Mouse (Mus musculus) gastrocnemius, postnatal 36 days (tissue): Measurements from ENCODE around the gene Tab2. TPM values are rescaled to one million over a fixed set of nuclear protein-coding genes. Genes with fewer than 3 reads are reported as not detected.
"Not testable (repeated sequence)": the region's sequence is repeated elsewhere in the genome, so short reads cannot be mapped to it uniquely, and the experiment has no call there.

Source experiments
- DNase-seq, 2 experiments: peaks; one replicate each; pipeline ENCODE4 v3.0.0; 2022
- intact Hi-C: fragments of 180-260 bp; cut with DNase I; formaldehyde crosslinking; loops from one replicate; pipeline ENCODE4 v1.15.1; 2025
- total RNA-seq, 2 experiments: library from RNA; stranded (reverse); gene quantifications; 2 replicates each; pipeline ENCODE4 v1.2.3; 2021

The Tab2 gene
- total RNA-seq, 2 experiments from 2014 or later: 72.7 to 80.3 TPM

DNA sequence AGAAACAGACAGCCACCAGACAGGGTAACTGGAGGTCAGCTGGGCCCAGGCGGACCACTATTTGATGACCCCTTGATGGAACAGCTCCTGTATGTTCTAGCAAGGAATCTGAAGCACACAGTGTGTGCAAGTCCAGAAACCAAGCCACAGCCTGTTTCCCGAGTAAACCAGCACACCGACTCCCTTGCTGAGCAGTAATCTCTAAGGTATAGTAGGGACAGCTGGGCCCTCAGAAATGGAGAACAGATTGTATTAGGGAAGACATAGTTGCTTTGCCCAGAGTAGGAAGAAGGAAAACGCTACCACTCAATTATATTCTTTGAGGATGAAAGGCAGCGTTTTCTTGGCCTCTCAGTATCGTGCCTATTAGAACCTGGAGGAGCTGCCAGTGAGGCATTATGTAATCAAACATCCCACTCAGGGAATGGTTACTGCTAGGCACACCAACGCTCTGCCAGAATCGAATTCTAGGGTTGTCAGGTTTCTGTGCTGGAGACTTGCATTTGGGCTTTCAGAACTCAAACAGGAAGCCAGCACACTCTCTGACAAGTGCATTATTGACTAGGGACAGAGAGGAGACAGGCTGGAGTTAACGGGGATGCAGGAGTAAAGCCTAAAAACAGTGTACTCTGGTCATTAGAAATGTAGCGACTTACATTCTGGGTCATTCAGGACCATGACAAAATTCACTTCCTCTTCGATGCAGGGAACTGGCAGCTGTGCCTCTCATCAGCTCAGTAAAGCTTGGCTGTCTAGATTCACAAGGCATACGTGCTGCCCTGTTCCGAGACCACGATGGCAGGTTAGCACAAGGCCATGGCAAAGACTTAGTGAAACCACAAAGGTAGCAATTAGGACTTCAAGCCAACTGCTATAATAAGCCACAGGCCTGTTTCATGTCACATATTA, 55.1 kb downstream of the Tab2 start:
- intact Hi-C loops: no loop called here
- DNase-seq: no peak

DNA sequence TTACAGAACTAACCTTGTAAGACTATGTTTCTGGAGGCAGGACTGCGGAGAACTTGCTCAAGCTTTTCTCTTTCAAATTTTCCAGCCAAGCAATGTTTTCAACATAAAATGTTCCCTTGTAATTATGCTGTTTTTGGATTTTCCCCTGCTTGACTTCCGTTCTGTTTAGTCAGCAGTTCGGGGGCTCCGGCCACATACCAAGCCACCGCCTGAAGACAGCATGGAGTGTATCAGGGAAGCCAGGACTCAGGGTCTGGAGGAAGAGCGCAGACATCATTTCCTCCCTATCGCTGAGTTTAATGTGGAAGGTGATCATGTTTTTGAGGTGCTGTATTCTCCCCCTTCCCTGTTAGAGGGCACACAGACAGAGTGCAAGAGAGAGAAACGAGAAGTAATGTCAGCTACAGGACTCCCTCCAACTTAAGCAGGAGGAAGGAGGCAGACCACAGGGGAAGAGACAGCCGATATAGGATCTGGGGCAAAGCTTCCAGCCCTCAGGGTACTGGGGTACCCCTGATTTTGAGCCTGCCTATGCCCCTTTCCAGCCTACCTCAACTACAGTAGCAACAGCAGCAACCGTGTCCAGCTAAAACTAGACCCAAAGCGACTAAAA, 67.7 kb downstream of the Tab2 start:
- intact Hi-C loops: no loop called here
- no peak for DNase-seq

DNA sequence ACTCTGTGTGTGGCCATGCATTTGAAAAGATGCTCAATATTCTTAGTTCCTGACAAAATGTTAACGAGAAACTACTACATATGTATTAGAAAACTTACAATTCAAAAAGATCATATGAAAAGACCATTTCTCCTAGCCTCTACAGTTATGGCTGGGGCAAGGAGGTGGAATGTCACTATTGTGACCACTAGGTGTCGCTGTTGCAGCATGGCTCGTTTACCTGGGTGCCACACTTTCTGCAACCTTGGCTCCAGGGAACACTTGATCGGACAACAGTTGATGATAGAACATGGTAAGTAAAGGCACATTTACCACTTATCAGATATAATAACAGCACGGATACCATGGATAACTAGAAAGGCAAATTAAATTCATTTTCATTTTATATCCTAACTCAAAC, 72.5 kb downstream of the Tab2 start:
- intact Hi-C loops: loop anchor here (1.0 kb wide), 1 partner anchor 313 kb away; no protein-coding TSS in a partner anchor
- peak; percentile 48 to 60 for DNase-seq

DNA sequence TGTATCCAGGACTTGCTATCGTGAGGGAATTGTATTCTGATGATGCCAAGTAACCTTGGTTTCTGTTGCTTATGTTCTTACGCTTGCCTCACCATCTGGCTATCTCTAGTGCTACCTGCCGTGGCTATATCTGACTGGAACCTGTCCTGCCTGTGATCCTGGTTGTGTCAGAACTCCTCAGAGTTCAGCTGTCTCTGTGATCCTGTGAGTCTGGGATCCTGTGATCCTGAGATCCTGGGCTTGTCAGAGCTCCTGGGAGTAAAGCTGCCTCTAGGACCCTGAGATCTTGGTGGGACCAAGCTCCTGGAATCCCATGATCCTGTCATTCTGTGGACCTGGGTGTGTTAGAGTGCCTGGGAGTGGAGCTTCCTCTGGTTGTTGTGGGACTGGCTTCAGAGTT, 74.1 kb downstream of the Tab2 start:
- DNase-seq: no peak
- intact Hi-C loops: no loop called here

DNA sequence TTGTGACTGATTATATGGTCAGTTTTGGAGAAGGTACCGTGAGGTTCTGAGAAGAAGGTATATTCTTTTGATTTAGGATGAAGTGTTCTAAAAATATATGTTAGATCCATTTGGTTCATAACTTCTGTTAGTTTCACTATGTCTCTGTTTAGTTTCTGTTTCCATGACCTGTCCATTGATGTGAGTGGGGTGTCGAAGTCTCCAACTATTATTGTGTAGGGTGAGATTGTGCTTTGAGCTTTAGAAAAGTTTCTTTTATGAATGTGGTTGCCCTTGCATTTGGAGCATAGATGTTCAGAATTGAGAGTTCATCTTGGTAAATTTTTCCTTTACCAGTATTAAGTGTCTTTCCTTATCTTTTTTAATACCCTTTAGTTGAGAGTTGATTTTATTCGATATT, 75.7 kb downstream of the Tab2 start:
- intact Hi-C loops, DNase-seq: not testable (repeated sequence)

DNA sequence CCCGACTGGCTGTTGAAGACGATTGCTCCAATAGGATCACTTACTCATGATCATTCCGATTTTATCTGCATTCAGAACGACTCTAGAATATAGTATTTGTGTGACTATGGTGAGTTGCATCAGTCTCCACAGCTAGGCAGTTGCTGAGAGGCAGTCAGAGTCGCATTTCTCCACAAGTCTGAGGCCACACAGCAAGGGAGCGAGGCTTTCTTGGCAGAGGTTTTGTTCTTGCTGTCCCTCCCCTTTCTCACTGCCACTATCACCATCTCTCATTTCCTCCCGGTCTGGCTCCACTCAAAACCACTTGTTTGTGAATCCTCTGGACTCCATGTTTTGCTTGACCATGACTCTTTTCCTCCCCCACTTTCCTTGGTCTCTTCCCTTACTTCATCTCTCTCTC, 81.8 kb downstream of the Tab2 start:
- intact Hi-C loops: loop anchor here (5.0 kb wide), 1 partner anchor 62 kb away; no protein-coding TSS in a partner anchor

GRCm38 (mm10) chr10:7871381-7872020, 84.5 kb downstream of the Tab2 start:
- DNase-seq: no peak
- intact Hi-C loops: loop anchor here (5.0 kb wide), 1 partner anchor 59 kb away; no protein-coding TSS in a partner anchor

More for the DNA sequence above, 81.8 kb downstream of the Tab2 start:
- no peak for DNase-seq

DNA sequence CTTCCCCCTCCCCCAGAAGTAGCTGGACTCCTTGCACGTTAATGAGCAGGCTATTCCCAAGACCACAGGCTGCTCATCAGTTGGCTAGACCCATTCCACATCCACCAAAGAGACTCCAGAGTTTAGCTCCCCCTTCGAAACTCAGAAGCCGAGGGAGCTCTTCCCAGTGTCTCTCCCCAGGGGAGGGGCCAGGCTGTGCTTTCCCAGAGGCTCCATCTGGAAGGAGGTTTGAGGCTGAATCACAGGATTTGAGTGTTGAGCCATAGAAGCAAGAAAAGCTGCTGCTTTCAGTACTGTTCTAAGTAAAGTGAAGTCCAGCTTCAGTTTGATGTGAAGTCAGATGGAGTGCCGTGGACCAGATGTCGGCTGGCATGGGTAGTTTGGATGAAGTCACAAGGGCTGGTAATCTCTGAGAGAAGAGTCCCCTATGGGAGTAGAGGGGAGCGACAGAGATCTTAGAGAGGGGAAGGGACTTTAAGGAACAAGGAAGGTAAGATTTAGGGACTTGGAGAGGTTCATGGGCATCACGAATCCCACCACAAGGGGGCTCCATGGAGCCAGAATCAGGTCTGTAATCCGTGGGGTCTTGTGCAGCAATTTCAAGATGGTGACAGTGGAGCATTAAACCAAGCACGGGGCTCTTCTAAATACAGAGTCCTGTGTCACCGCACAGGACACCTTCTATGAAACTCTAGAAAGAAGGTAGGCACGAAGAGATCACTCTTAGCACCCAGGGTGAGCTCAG, 85.3 kb downstream of the Tab2 start:
- DNase-seq: peak in 1 of 2 experiments; percentile 55
- intact Hi-C loops: loop anchor here (5.0 kb wide), 1 partner anchor 58 kb away; no protein-coding TSS in a partner anchor

DNA sequence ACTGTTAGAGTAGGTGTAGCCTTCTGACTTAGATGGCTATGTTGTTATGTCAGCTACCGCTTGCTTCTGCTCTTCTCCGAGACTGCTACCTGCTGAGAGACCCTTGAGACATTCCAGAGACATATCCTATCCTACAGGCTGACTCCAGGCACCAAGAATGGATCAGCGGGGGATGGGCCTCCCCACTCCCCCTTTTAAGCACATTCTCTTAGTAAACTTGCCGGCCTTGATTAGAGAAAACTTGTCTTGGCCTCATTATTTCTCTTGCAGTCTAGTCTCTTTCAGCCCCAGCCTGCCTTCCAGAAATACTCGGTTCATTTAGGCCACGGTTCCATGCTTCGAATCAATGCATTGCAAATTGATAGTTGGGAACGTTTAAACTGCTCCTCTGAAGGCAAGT, 86.3 kb downstream of the Tab2 start:
- intact Hi-C loops: loop anchor here (5.0 kb wide), 1 partner anchor 57 kb away; no protein-coding TSS in a partner anchor
- DNase-seq: no peak

DNA sequence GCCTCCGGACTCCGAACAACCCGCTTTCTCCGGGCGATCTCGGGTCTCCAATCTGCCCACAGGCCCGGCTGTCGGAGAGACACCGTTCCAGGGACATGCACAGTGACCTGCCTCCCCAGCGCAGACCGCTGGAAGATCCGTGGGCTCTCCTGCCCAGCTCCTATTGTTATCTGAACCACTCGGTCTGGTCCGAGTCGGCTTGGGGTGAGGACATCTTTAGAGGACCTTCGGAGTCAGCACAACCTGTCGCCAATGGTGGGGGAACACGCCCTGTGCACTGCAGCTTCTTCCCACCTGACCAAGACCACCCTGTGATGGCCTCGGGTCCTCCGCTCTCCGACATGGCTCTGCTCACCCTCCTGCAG, 88.4 kb downstream of the Tab2 start:
- no peak for DNase-seq
- intact Hi-C loops: no loop called here

- DNase-seq: peak in 1 of 2 experiments; percentile 15
- intact Hi-C loops: no loop called here
Measured at GRCm38 (mm10) chr10:7866762-7867665, 89.0 kb downstream of the Tab2 start.

DNA sequence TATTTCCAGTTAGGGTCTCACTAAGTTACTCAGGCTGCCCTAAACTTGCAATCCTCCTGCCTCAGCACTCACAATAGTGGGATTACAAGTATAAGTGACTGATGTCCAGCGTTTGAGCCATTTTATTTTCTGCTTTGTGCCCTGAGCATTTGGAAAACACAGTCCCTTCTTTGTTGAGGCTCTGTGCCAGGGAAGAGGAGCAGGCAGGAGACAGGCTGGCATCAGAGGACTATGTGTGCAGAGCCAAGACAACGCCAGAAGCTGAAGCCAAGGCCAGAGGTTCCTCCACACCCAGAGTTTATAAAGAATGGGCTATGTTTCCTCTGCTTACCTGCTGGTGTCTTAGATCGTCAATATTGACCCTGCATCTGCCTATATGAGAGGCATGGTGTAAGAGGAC, 91.2 kb downstream of the Tab2 start:
- DNase-seq: no peak
- intact Hi-C loops: no loop called here

GRCm38 (mm10) chr10:7864184-7864583, 91.8 kb downstream of the Tab2 start:
- DNase-seq: no peak
- intact Hi-C loops: no loop called here

GRCm38 (mm10) chr10:7863411-7863810, 92.6 kb downstream of the Tab2 start:
- intact Hi-C loops: no loop called here
- no peak for DNase-seq

DNA sequence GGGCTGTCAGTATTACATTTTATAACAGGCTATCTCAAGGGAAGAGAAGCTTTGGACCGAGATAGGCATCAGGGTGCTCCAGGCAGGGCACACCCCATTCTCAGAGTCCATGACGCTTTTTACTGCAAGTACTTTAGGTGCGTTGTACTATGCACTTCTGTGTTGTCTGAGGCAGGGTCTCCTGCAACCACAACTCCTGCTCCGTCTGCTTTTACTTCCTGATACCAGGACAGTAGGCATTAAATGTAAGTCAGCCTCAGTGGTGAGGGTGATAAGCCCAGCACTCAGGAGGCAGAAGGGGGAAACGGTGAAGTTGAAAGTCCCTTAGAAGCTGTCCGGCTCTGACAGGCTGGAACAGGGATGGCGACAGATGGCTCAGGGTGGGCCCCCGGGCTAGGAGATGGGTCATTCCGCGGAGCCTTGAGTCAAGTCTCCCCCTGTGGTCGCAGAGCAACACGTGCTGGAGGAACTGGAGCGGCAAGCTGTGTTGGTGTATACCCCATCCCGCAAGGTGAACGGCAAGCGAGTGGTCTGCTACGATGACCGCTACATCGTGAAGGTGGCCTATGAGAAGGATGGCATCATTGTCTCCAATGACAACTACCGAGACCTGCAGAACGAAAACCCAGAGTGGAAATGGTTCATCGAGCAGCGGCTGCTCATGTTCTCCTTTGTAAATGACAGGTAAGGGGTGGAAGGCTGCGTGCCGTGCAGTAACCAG, 93.9 kb downstream of the Tab2 start:
- no peak for DNase-seq
- intact Hi-C loops: no loop called here

DNA sequence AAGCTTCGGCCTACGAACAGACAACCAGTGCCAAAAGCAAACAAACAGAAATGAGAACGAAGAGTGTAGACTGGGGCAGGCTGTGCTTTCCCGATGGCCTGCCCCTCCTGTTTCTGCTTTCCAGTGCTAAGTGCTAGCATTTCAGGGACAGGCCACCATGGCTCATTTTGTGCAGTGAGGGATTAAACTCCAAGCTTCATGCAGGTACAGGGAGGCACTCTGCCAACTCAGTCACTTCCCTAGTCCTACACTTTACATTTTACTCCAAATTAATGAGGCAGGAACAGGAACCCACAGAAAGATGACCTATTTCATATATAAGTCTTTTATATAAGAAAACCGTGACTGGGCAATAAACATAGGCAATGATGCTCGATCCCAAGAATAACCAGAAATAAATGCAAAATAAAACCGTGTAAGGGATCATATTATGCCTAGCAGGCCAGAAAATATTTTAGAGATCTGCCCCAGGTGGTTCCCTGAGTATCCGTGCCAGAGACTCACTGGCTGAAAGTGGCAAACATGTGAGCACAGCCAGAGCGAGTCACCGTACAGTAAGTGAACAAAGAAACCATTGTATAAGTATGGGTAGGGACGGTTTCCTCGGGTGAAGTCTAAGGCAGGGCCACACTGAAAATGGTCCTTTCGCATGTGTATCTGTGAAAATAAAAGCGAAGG, 94.6 kb downstream of the Tab2 start:
- intact Hi-C loops: no loop called here
- DNase-seq: no peak

DNA sequence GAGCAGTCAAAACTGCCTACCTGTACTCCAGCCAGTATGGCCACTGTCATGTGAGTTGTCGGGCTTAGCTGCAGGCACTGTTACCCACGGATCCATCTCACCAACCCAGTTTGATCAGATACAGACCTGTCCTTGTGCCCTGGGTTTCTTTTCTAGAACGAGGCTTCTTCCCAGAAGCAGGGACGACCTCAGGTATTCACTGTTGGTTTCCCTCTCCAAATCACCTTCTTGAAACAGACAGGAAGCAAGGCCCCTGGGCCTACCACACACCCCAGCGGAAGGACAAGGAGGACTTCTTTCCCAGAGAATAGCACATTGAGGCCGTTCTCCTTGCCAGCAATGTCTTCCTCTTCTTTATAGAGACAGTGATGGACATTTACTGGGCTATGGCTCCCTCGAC, 95.5 kb downstream of the Tab2 start:
- intact Hi-C loops: no loop called here
- no peak for DNase-seq
